Mouse (Mus musculus): ENCODE measurements around the gene Tubb1. TPM values are rescaled to one million over a fixed set of nuclear protein-coding genes. Genes with fewer than 3 reads are reported as not detected.

The Tubb1 gene
- total and polyA plus RNA-seq, 2 experiments from 2014 or later = 1.0 TPM; not detected in 1

- no peak for TF ChIP-seq CTCF (IDR thresholded peaks at IDR 0.05; ENCODE audit: low read depth)
- DNase-seq (ENCODE audit: low spot score) (no peak), ATAC-seq (no peak)
- H3K9ac ChIP-seq (replicated peaks; ENCODE audit: low read length) = no peak overlapping the region
- H3K4me3 ChIP-seq (ENCODE audit: low read length) = no peak overlapping the region
- H3K4me2 ChIP-seq (ENCODE audit: low read depth, low read length) = no peak overlapping the region
- H3K27me3 ChIP-seq (ENCODE audit: insufficient read depth, low read length) = no peaks in the 10 kb centered on the region
- no peak overlapping the region for H3K27ac ChIP-seq
- H3K9me3 ChIP-seq (ENCODE audit: low read length) = no peaks in the 10 kb centered on the region
- no peaks in the 10 kb centered on the region for H3K36me3 ChIP-seq (ENCODE audit: insufficient read depth, low read length)
- WGBS = 79% methylated on average over 4 of the region's 4 CpGs
- peaks cover 12% of the 10 kb centered on the region for H3K4me1 ChIP-seq (ENCODE audit: insufficient read depth, low read length)
These were observed 8.6 kb upstream of the Tubb1 start for GRCm38 (mm10) chr2:174441898-174442297.

- WGBS = 83% methylated on average over 9 of the region's 9 CpGs
- TF ChIP-seq CTCF (IDR thresholded peaks at IDR 0.05; ENCODE audit: low read depth) = no peak
- no peak for ATAC-seq
- Histone ChIP-seq H3K4me3 (ENCODE audit: low read length) (no peak overlapping the region), H3K4me2 (ENCODE audit: low read depth, low read length) (no peak overlapping the region), H3K36me3 (ENCODE audit: insufficient read depth, low read length) (no peaks in the 10 kb centered on the region), H3K4me1 (ENCODE audit: insufficient read depth, low read length) (peaks cover 12% of the 10 kb centered on the region), H3K27me3 (ENCODE audit: insufficient read depth, low read length) (no peaks in the 10 kb centered on the region), H3K27ac (no peak overlapping the region), H3K9me3 (ENCODE audit: low read length) (no peaks in the 10 kb centered on the region), H3K9ac (replicated peaks; ENCODE audit: low read length) (no peak overlapping the region)
- DNase-seq (ENCODE audit: low spot score) = no peak
These were observed 8.0 kb upstream of the Tubb1 start for GRCm38 (mm10) chr2:174442460-174442859.

- no peak for ATAC-seq
- no peak overlapping the region for H3K4me3 ChIP-seq (ENCODE audit: low read length)
- H3K27me3 ChIP-seq (ENCODE audit: insufficient read depth, low read length) = no peaks in the 10 kb centered on the region
- H3K4me2 ChIP-seq (ENCODE audit: low read depth, low read length) = no peak overlapping the region
- DNase-seq (ENCODE audit: low spot score) = no peak
- no peak overlapping the region for H3K27ac ChIP-seq
- WGBS = 36% methylated on average over 2 of the region's 2 CpGs
- no peaks in the 10 kb centered on the region for H3K36me3 ChIP-seq (ENCODE audit: insufficient read depth, low read length)
- no peak overlapping the region for H3K9ac ChIP-seq (replicated peaks; ENCODE audit: low read length)
- TF ChIP-seq CTCF (IDR thresholded peaks at IDR 0.05; ENCODE audit: low read depth) = no peak
- H3K9me3 ChIP-seq (ENCODE audit: low read length) = no peaks in the 10 kb centered on the region
- H3K4me1 ChIP-seq (ENCODE audit: insufficient read depth, low read length) = peaks cover 10% of the 10 kb centered on the region
These were observed 7.4 kb upstream of the Tubb1 start for GRCm38 (mm10) chr2:174443046-174443445.

GRCm38 (mm10) chr2:174444359-174444758 is 6.1 kb upstream of the Tubb1 start:
- H3K4me1 ChIP-seq (ENCODE audit: insufficient read depth, low read length) = no peaks in the 10 kb centered on the region
- TF ChIP-seq CTCF (IDR thresholded peaks at IDR 0.05; ENCODE audit: low read depth) = no peak
- no peak overlapping the region for H3K27ac ChIP-seq
- DNase-seq (ENCODE audit: low spot score) (no peak), ATAC-seq (no peak)
- no peak overlapping the region for H3K9ac ChIP-seq (replicated peaks; ENCODE audit: low read length)
- no peaks in the 10 kb centered on the region for H3K36me3 ChIP-seq (ENCODE audit: insufficient read depth, low read length)
- no peak overlapping the region for H3K4me2 ChIP-seq (ENCODE audit: low read depth, low read length)
- no peaks in the 10 kb centered on the region for H3K9me3 ChIP-seq (ENCODE audit: low read length)
- 88% methylated on average over 7 of the region's 7 CpGs for WGBS
- H3K4me3 ChIP-seq (ENCODE audit: low read length) = no peak overlapping the region
- no peaks in the 10 kb centered on the region for H3K27me3 ChIP-seq (ENCODE audit: insufficient read depth, low read length)

GRCm38 (mm10) chr2:174445018-174445417 is 5.5 kb upstream of the Tubb1 start:
- H3K4me1 ChIP-seq (ENCODE audit: insufficient read depth, low read length) = no peaks in the 10 kb centered on the region
- H3K4me2 ChIP-seq (ENCODE audit: low read depth, low read length) = no peak overlapping the region
- H3K9ac ChIP-seq (replicated peaks; ENCODE audit: low read length) = no peak overlapping the region
- no peaks in the 10 kb centered on the region for H3K9me3 ChIP-seq (ENCODE audit: low read length)
- 80% methylated on average over 6 of the region's 6 CpGs for WGBS
- no peak overlapping the region for H3K27ac ChIP-seq
- ATAC-seq (no peak), DNase-seq (ENCODE audit: low spot score) (no peak)
- H3K27me3 ChIP-seq (ENCODE audit: insufficient read depth, low read length) = no peaks in the 10 kb centered on the region
- no peaks in the 10 kb centered on the region for H3K36me3 ChIP-seq (ENCODE audit: insufficient read depth, low read length)
- TF ChIP-seq CTCF (IDR thresholded peaks at IDR 0.05; ENCODE audit: low read depth) = no peak
- no peak overlapping the region for H3K4me3 ChIP-seq (ENCODE audit: low read length)

GRCm38 (mm10) chr2:174446492-174446891 is 4.0 kb upstream of the Tubb1 start:
- no peak for TF ChIP-seq CTCF (IDR thresholded peaks at IDR 0.05; ENCODE audit: low read depth)
- Histone ChIP-seq H3K4me2 (ENCODE audit: low read depth, low read length) (no peak overlapping the region), H3K4me3 (ENCODE audit: low read length) (no peak overlapping the region), H3K4me1 (ENCODE audit: insufficient read depth, low read length) (no peaks in the 10 kb centered on the region), H3K9me3 (ENCODE audit: low read length) (no peaks in the 10 kb centered on the region), H3K27me3 (ENCODE audit: insufficient read depth, low read length) (no peaks in the 10 kb centered on the region), H3K36me3 (ENCODE audit: insufficient read depth, low read length) (no peaks in the 10 kb centered on the region), H3K27ac (no peak overlapping the region), H3K9ac (replicated peaks; ENCODE audit: low read length) (no peak overlapping the region)
- WGBS = 49% methylated on average over 7 of the region's 7 CpGs
- no peak for DNase-seq (ENCODE audit: low spot score)
- no peak for ATAC-seq

GRCm38 (mm10) chr2:174446905-174447304 is 3.6 kb upstream of the Tubb1 start:
- no peak overlapping the region for H3K27ac ChIP-seq
- no peaks in the 10 kb centered on the region for H3K36me3 ChIP-seq (ENCODE audit: insufficient read depth, low read length)
- no peak overlapping the region for H3K4me3 ChIP-seq (ENCODE audit: low read length)
- no peak overlapping the region for H3K9ac ChIP-seq (replicated peaks; ENCODE audit: low read length)
- H3K4me1 ChIP-seq (ENCODE audit: insufficient read depth, low read length) = no peaks in the 10 kb centered on the region
- no peak overlapping the region for H3K4me2 ChIP-seq (ENCODE audit: low read depth, low read length)
- TF ChIP-seq CTCF (IDR thresholded peaks at IDR 0.05; ENCODE audit: low read depth) = no peak
- WGBS = 67% methylated on average over 8 of the region's 8 CpGs
- DNase-seq (ENCODE audit: low spot score) (no peak), ATAC-seq (no peak)
- H3K27me3 ChIP-seq (ENCODE audit: insufficient read depth, low read length) = no peaks in the 10 kb centered on the region
- no peaks in the 10 kb centered on the region for H3K9me3 ChIP-seq (ENCODE audit: low read length)
